Mouse (Mus musculus): ENCODE data around the gene Zdhhc4. TPM values are rescaled to one million over a fixed set of nuclear protein-coding genes. Genes with fewer than 3 reads are reported as not detected.

The Zdhhc4 gene
- polyA plus RNA-seq, 1 experiment, result 36.2 TPM

DNA sequence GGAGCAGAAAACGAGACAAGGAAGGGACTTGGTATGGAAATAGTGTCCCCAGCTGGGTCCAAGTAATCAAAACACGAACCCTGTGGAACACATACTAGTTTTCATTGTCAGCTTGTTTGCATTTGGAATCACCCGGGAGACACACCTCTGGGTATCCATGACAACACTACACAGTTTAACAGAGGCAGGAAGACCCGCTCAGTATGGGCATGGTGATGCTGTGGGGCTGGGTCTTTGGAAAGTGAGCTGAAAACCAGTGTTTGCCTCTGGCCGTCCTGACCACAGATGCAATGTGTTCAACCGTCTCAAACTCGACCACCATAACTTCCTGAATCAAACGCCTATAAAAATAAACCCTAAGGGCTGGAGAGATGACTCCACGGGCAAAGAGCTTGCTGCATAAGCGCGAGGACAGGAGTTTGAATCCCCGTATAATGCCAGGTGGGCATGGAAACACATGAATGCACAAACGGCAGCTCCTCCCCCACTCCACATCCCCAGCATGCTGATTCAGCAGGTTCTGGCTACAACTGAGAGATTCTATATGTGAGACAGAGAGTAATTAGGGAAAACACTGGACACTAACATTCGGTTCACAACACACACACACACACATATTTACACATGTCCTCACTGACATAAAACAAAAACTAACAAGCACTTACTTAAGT, 5.5 kb upstream of the Zdhhc4 start:
- Histone ChIP-seq H3K4me3 (ENCODE audit: insufficient read depth, low read length) (no peak overlapping the region), H3K4me1 (ENCODE audit: control insufficient read depth, insufficient read depth, low read length) (peaks cover 3% of the 10 kb centered on the region; the same call in 1 of the 2 replicates), H3K27ac (ENCODE audit: insufficient read depth, low read depth, low read length) (no peak overlapping the region)
- TF ChIP-seq CTCF (IDR thresholded peaks at IDR 0.05; ENCODE audit: low read depth, low read length) (no peak), POLR2A (IDR thresholded peaks at IDR 0.05; ENCODE audit: borderline replicate concordance, low read depth, low read length) (no peak)

DNA sequence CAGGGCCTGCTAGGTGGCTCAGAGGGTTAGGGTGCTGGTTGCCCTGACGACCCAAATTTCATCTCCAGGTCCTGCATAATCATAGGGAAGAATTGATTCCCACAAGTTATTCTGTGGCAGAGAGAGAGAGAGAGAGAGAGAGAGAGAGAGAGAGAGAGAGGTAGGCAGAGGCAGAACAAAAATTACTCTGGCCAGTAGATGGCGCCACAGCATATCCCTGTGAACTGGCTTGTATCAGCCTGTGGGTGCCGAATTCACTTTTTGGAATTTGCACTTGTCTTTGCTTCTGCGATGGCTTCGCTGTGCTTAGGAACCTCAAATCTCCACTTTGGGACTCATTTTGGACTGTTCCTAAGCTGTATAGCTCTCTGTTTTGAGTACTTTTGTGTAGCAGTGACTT, 4.8 kb upstream of the Zdhhc4 start:
- Histone ChIP-seq H3K27ac (ENCODE audit: insufficient read depth, low read depth, low read length) (no peak overlapping the region), H3K4me3 (ENCODE audit: insufficient read depth, low read length) (no peak overlapping the region), H3K4me1 (ENCODE audit: control insufficient read depth, insufficient read depth, low read length) (peaks cover 3% of the 10 kb centered on the region; the same call in 1 of the 2 replicates)
- TF ChIP-seq CTCF (IDR thresholded peaks at IDR 0.05; ENCODE audit: low read depth, low read length), result peak; percentile 36; the same call in 1 of the 2 replicates
- no peak for TF ChIP-seq POLR2A (IDR thresholded peaks at IDR 0.05; ENCODE audit: borderline replicate concordance, low read depth, low read length)

DNA sequence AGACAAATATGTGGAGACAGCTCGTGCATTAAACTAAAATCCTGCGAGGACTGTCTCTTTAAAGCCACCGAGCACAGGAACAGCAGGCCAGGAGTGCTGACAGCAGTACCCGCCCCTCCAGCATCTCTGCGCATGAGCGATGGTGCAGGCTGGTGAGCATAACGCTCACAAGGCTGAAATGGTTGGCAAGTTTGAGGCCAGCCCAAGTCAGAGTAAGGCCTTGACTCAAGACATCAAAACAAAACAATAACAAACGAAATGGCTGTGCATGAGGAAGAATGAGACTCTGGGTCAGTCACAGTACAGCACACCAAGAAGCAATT, 11.8 kb downstream of the Zdhhc4 start:
- H3K4me1 ChIP-seq (ENCODE audit: control insufficient read depth, insufficient read depth, low read length), result peaks cover 11% of the 10 kb centered on the region
- TF ChIP-seq CTCF (IDR thresholded peaks at IDR 0.05; ENCODE audit: low read depth, low read length) (no peak), POLR2A (IDR thresholded peaks at IDR 0.05; ENCODE audit: borderline replicate concordance, low read depth, low read length) (no peak)
- no peak overlapping the region for H3K4me3 ChIP-seq (ENCODE audit: insufficient read depth, low read length)
- no peak overlapping the region for H3K27ac ChIP-seq (ENCODE audit: insufficient read depth, low read depth, low read length)

DNA sequence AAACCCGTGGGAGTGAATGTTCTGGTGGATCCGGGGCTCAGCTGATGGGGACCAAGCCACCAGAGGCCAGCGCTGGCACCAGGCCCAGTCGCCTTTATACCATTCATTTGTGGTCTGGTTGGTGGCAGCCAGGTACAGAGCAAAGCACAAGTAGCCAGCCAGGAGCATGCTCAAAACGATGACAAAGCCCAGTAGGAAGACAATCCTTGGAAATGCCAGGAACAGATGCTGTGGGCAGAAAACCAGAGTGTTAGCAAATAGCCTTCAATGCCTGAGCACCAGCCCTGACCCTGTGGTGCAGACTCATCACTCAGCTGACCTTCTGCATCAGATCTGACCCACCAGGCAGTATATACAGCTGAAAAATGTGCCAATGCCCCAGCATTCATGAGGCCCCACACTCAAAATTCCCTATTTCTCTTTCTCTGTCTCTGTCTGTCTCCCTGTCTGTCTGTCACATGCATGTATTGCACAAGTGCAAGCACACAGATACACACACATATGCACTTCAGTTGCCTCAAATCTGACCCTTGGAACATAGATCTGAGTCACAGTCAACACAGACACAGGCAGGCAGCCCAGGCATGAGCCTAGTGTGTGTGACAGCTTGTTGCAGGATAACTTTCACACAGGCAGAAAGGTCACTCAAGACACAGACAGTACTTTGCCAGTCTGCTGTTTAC, 12.3 kb downstream of the Zdhhc4 start:
- H3K4me1 ChIP-seq (ENCODE audit: control insufficient read depth, insufficient read depth, low read length), result peaks cover 11% of the 10 kb centered on the region
- H3K27ac ChIP-seq (ENCODE audit: insufficient read depth, low read depth, low read length), result no peak overlapping the region
- no peak for TF ChIP-seq POLR2A (IDR thresholded peaks at IDR 0.05; ENCODE audit: borderline replicate concordance, low read depth, low read length)
- no peak for TF ChIP-seq CTCF (IDR thresholded peaks at IDR 0.05; ENCODE audit: low read depth, low read length)
- H3K4me3 ChIP-seq (ENCODE audit: insufficient read depth, low read length), result no peak overlapping the region

DNA sequence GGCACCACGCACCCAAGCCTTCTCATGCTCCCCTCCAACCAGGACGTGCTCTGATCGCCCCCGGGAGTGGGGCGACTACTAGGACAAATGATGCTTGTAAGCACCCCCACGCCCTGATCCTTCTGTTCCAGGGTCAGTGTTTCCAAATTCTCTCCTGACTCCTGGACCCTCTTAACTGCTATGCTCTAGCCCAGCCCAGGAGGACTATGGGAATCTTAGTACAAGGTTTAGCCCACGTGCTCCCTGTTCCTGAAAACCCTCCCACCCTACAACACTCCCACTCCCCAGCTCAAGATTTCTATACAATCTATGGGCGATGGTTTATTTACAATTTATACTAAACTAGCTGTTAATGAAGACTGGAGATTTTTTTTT, 13.6 kb downstream of the Zdhhc4 start:
- Histone ChIP-seq H3K27ac (ENCODE audit: insufficient read depth, low read depth, low read length) (no peak overlapping the region), H3K4me3 (ENCODE audit: insufficient read depth, low read length) (peak overlapping the region; percentile 35), H3K4me1 (ENCODE audit: control insufficient read depth, insufficient read depth, low read length) (peaks cover 11% of the 10 kb centered on the region)
- no peak for TF ChIP-seq CTCF (IDR thresholded peaks at IDR 0.05; ENCODE audit: low read depth, low read length)

DNA sequence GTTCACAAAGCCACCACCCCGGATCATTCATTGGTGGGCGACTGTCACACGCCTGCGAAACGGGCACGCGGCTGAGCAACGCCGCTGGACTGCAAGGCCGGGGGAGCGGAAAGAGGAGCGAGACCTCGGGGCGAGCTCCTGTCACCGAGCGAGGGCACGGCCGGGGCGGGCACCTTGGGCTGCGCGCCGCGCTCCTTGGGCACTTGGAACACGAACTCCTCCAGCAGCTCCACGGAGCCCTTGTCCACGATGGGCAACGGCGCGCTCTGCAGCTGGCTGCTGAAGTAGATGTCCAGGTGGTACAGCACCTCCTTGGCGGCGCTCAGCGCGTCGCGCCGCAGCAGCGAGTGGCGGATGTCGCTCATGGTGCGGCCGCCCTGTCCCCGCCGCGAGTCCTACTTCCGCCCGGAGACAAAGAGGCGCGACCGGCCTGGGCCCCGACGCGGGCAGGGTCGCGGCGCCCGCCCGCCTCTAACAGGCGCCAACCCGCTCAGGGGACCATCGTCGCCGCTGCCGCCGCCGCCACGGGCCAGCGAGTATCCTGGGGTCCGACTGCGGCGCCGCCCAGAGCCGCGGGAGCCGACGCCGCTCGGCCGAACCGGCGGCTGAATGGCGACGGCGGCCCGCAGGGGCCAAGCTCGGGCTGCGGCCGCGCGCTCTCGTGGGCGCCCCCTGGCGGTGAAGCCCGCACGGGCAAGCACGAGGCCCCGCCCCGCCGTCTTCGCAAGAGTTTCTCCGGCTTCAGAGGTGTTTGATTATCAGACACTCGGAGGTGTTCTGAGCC, 14.1 kb downstream of the Zdhhc4 start, which contains the start of gene E130309D02Rik:
Gene E130309D02Rik (minus strand): TSS at position 631 of the 784 bp plus-strand sequence.
- Histone ChIP-seq H3K27ac (ENCODE audit: insufficient read depth, low read depth, low read length) (peak within 1 kb of the TSS; percentile 65), H3K4me3 (ENCODE audit: insufficient read depth, low read length) (peak within 1 kb of the TSS; percentile 82), H3K4me1 (ENCODE audit: control insufficient read depth, insufficient read depth, low read length) (peaks cover 11% of the 10 kb centered on the region)
- TF ChIP-seq CTCF (IDR thresholded peaks at IDR 0.05; ENCODE audit: low read depth, low read length), result peak; percentile 18
- no peak for TF ChIP-seq POLR2A (IDR thresholded peaks at IDR 0.05; ENCODE audit: borderline replicate concordance, low read depth, low read length)

DNA sequence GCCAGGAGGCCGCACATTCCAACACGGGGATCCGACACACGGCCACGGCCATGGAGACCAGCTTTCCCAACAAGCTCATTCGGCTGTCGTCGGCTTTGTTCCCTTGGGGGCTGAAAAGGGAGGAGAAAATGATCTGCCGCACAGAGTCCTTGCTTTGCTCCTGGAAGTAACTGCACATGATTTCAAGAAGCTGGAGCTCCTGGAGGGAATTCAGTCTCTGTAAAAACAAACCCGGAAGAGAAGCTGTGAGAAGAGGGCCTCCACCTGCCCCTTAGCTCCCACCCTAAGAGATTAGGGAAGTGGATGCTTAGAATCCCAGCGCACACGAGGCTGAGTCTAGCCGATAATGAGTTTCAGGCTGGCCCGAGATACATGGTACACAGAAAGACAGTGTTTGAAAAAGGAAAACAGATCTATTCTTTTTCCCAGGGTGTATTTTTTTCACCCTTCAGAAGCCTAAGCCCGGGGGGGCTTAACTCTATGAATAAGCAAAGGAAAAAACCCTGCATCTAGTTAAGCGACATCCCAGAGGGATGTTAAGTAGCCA, 14.8 kb downstream of the Zdhhc4 start:
- H3K27ac ChIP-seq (ENCODE audit: insufficient read depth, low read depth, low read length), result peak overlapping the region; percentile 65

DNA sequence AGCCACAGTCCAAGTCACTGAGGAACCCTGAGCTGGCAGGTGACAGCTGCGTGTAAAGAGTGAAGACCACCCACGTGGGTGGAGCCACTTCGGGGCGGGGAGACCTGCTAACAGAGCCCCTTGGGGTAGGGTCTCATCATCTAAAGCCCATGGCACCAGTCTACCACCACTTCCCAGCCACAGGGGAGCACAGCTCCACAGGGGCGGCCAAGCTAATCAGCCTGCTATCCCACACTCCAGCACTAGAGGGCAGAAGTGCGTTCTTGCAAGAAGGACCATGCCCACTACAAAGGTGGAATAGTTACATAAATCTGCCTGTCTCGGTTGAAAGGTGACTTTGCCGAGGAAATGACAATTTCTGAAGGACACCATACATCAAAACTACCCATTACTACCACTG, 17.2 kb downstream of the Zdhhc4 start:
- TF ChIP-seq POLR2A (IDR thresholded peaks at IDR 0.05; ENCODE audit: borderline replicate concordance, low read depth, low read length) (no peak), CTCF (IDR thresholded peaks at IDR 0.05; ENCODE audit: low read depth, low read length) (peak; percentile 54)
- peaks cover 11% of the 10 kb centered on the region for H3K4me1 ChIP-seq (ENCODE audit: control insufficient read depth, insufficient read depth, low read length)

More for the DNA sequence above, 14.8 kb downstream of the Zdhhc4 start:
- Histone ChIP-seq H3K4me3 (ENCODE audit: insufficient read depth, low read length) (peak overlapping the region; percentile 82), H3K4me1 (ENCODE audit: control insufficient read depth, insufficient read depth, low read length) (peaks cover 11% of the 10 kb centered on the region)
- TF ChIP-seq CTCF (IDR thresholded peaks at IDR 0.05; ENCODE audit: low read depth, low read length) (no peak), POLR2A (IDR thresholded peaks at IDR 0.05; ENCODE audit: borderline replicate concordance, low read depth, low read length) (no peak)

DNA sequence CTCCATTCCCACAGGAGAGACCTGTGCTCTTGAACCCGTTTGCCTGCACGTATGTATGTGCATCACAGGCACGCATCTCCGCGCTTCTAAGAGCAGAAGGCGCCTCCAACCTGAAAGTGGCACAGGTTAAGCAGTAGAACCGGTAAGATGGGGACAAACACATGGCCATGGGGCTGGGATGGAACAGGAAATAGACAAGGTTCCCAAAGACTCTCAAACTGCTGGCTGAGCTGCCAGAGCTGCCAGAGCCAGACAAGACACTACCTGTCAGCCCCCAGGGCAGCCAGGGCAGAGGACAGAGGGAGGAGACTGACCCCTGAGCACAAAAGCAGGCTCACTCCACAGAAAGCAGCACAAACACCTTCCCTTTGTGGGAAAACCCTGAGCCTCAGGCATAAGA, 19.1 kb downstream of the Zdhhc4 start:
- Histone ChIP-seq H3K27ac (ENCODE audit: insufficient read depth, low read depth, low read length) (no peak overlapping the region), H3K4me3 (ENCODE audit: insufficient read depth, low read length) (no peak overlapping the region), H3K4me1 (ENCODE audit: control insufficient read depth, insufficient read depth, low read length) (peaks cover 8% of the 10 kb centered on the region)
- TF ChIP-seq CTCF (IDR thresholded peaks at IDR 0.05; ENCODE audit: low read depth, low read length), result no peak
- TF ChIP-seq POLR2A (IDR thresholded peaks at IDR 0.05; ENCODE audit: borderline replicate concordance, low read depth, low read length), result no peak

More for the DNA sequence above, 17.2 kb downstream of the Zdhhc4 start:
- Histone ChIP-seq H3K27ac (ENCODE audit: insufficient read depth, low read depth, low read length) (no peak overlapping the region), H3K4me3 (ENCODE audit: insufficient read depth, low read length) (no peak overlapping the region)
